Mouse (Mus musculus) liver, embryonic 14.5 days (tissue): ENCODE data around the gene Cyp2u1.
A peak's percentile ranks its signal among the peaks of the same experiment; 100 is the strongest.

Experiments used
- CTCF ChIP-seq: IDR thresholded peaks from 2 replicates; pipeline ENCODE4 v1.5.1; 2016; ENCODE audit warnings: antibody characterized with exemption, low read depth, control low read depth
- EP300 ChIP-seq: IDR thresholded peaks from 2 replicates; pipeline ENCODE4 v1.6.1; 2016; ENCODE audit warnings: antibody characterized with exemption, low read depth

GRCm38 (mm10) chr3:131245766-131246578, 57.1 kb downstream of the Cyp2u1 start:
- TF ChIP-seq CTCF (peak; percentile 80), EP300 (no peak)
